Comparison of ENCODE assay signal across 13 mouse cellular contexts in genomic region chr12:25763061-25763460, GRCm38 (mm10).
"Had no signal": no experiment of that assay in that cellular context is flagged by ENCODE, and none has a peak within 500 bp of the region (broad histone marks: within the 10 kb centered on the region; RNA-seq: fewer than 3 reads in every experiment).

No protein-coding gene starts in this region.

- DNase-seq: kidney, adult 2 months; kidney, postnatal 14 days; liver; lung, adult 18-20 months; thymus, postnatal 36 days had no signal

- H3K4me3 ChIP-seq: kidney, embryonic 15.5 days; limb, embryonic 12.5 days; midbrain, embryonic 13.5 days; myocyte; neural tube, embryonic 15.5 days; stomach, embryonic 15.5 days had no signal

- H3K27ac ChIP-seq: kidney, embryonic 15.5 days; limb, embryonic 12.5 days; liver, embryonic 14.5 days; midbrain, embryonic 13.5 days; neural tube, embryonic 15.5 days; stomach, embryonic 15.5 days had no signal

- ATAC-seq: intestine, embryonic 16.5 days; midbrain, embryonic 13.5 days had no signal
